Mouse (Mus musculus): ENCODE results near the gene Atp6v0e2. TPM values are rescaled to one million over a fixed set of nuclear protein-coding genes. Genes with fewer than 3 reads are reported as not detected.

Atp6v0e2 gene
- total and polyA plus RNA-seq, 3 experiments, result not detected

DNA sequence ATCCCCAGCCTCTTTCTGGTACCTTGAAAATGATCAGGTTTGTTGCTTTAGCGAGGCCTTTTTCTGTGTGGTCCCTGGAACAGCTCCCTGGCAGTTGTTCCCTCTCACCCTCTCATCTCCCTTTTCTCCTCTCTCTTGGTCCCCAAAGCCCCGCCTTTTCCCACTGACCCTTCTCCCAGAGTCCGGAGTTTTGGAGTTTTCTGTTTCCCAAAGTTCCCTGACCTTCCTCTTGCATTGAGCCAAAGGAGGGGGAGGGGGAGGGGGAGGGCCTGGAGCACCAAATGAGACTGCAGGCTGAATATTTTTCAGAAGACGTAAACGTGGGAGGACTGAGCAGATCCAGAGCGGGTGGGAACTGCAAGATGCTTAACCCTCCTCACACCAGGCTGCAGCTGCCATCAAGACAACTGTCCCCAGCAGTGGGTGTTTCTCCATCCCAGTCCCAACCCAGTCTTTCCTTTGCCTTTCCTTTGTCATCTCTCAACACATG lies 35.2 kb downstream of the Atp6v0e2 start, which contains the start of gene Rarres2:
Rarres2 (minus strand) TSS at position 218 of the 490 bp plus-strand sequence.
- no peak for TF ChIP-seq JUN (IDR thresholded peaks at IDR 0.05; ENCODE audit: insufficient read depth, low read depth, low read length)
- TF ChIP-seq UBTF (IDR thresholded peaks at IDR 0.05; ENCODE audit: low read depth, low read length), result no peak
- no peak for TF ChIP-seq SIN3A (IDR thresholded peaks at IDR 0.05; ENCODE audit: low read length)
- no peak for TF ChIP-seq MAFK (IDR thresholded peaks at IDR 0.05; ENCODE audit: insufficient replicate concordance, low read length)
- TF ChIP-seq CHD2 (IDR thresholded peaks at IDR 0.05; ENCODE audit: low read length), result no peak
- no peak for TF ChIP-seq E2F4 (IDR thresholded peaks at IDR 0.05; ENCODE audit: insufficient replicate concordance, low read depth, low read length)
- TF ChIP-seq ELF1 (IDR thresholded peaks at IDR 0.05; ENCODE audit: low read depth, low read length), result no peak
- TF ChIP-seq MYC (IDR thresholded peaks at IDR 0.05; ENCODE audit: low read depth, low read length), result no peak
- TF ChIP-seq ZC3H11A (IDR thresholded peaks at IDR 0.05; ENCODE audit: low read depth, low read length), result no peak
- TF ChIP-seq USF2 (conservative IDR thresholded peaks at IDR 0.05; ENCODE audit: low read depth, low read length), result no peak
- Histone ChIP-seq H3K9ac (ENCODE audit: insufficient read depth, low read depth) (no peak within 1 kb of the TSS), H3K36me3 (replicated peaks in 1 of 2; ENCODE audit: control insufficient read depth in 1 of 2, insufficient read depth in 1 of 2, low read length in 1 of 2) (peaks cover 0 to 13% of the 10 kb centered on the region in 2 experiments), H3K27me3 (replicated peaks) (no peaks in the 10 kb centered on the region), H3K9me3 (replicated peaks; ENCODE audit: low read length) (no peaks in the 10 kb centered on the region), H3K27ac (ENCODE audit: insufficient read depth, low read depth) (no peak within 1 kb of the TSS), H3K4me3 (replicated peaks in 1 of 3; ENCODE audit: low read depth in 2 of 3, low read length in 2 of 3, poor library complexity in 1 of 3) (no peak within 1 kb of the TSS), H3K4me2 (ENCODE audit: insufficient read depth, low read depth, poor library complexity, severe bottlenecking) (no peak within 1 kb of the TSS), H3K4me1 (ENCODE audit: control insufficient read depth in 1 of 2, insufficient read depth in 2 of 2) (peaks cover 0 to 6% of the 10 kb centered on the region in 2 experiments; a peak in 1 of 4 replicates), H3K79me2 (replicated peaks; ENCODE audit: control insufficient read depth, extremely low read depth, insufficient read depth, poor library complexity, severe bottlenecking) (no peaks in the 10 kb centered on the region)
- no peak for DNase-seq (ENCODE audit: extremely low read depth)
- dilution Hi-C loops (cut with MboI; ENCODE audit: extremely low pct_ligation_motif_present, extremely low pct_unique_long_range_greater_than_20kb, low sequenced_read_pairs) (no loop called here), in situ Hi-C loops (cut with MboI; ENCODE audit: low pct_ligation_motif_present, low pct_unique_long_range_greater_than_20kb, low sequenced_read_pairs) (no loop called here)

DNA sequence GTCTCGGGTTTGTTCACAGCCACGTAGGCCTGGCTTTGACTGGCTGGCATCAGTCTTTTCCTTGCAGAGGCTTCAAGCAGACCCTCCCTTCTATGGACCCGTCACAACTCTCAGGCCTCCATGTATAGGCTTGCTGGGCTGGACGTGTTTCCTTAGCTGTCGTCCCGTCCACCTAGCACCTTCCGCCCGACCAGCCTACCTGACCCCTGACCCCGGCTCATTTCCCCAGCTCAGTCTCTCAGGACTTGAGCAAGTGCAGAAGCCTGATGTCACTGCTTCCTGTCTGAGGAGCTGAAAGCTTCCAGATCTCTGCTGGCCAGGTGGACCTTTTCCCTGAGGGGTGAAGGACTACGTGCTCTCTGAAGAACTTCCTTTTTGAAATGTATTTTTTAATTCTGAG lies 35.9 kb downstream of the Atp6v0e2 start:
- H3K79me2 ChIP-seq (replicated peaks; ENCODE audit: control insufficient read depth, extremely low read depth, insufficient read depth, poor library complexity, severe bottlenecking), result no peaks in the 10 kb centered on the region
- no peak overlapping the region for H3K4me3 ChIP-seq (replicated peaks in 1 of 3; ENCODE audit: low read depth in 2 of 3, low read length in 2 of 3, poor library complexity in 1 of 3)
- H3K4me2 ChIP-seq (ENCODE audit: insufficient read depth, low read depth, poor library complexity, severe bottlenecking), result no peak overlapping the region
- in situ Hi-C loops (cut with MboI; ENCODE audit: low pct_ligation_motif_present, low pct_unique_long_range_greater_than_20kb, low sequenced_read_pairs), result no loop called here
- no peak overlapping the region for H3K9ac ChIP-seq (ENCODE audit: insufficient read depth, low read depth)
- H3K27ac ChIP-seq (ENCODE audit: insufficient read depth, low read depth), result no peak overlapping the region
- no peaks in the 10 kb centered on the region for H3K27me3 ChIP-seq (replicated peaks)
- no peak for DNase-seq (ENCODE audit: extremely low read depth)
- dilution Hi-C loops (cut with MboI; ENCODE audit: extremely low pct_ligation_motif_present, extremely low pct_unique_long_range_greater_than_20kb, low sequenced_read_pairs), result no loop called here
- H3K36me3 ChIP-seq (replicated peaks in 1 of 2; ENCODE audit: control insufficient read depth in 1 of 2, insufficient read depth in 1 of 2, low read length in 1 of 2), result peaks cover 0 to 9% of the 10 kb centered on the region in 2 experiments
- H3K9me3 ChIP-seq (replicated peaks; ENCODE audit: low read length), result no peaks in the 10 kb centered on the region
- peaks cover 0 to 6% of the 10 kb centered on the region in 2 experiments; a peak in 1 of 4 replicates for H3K4me1 ChIP-seq (ENCODE audit: control insufficient read depth in 1 of 2, insufficient read depth in 2 of 2)
- TF ChIP-seq MAFK (IDR thresholded peaks at IDR 0.05; ENCODE audit: insufficient replicate concordance, low read length), result no peak
- TF ChIP-seq ZC3H11A (IDR thresholded peaks at IDR 0.05; ENCODE audit: low read depth, low read length), result no peak
- no peak for TF ChIP-seq SMC3 (IDR thresholded peaks at IDR 0.05; ENCODE audit: low read depth, low read length)
- TF ChIP-seq NELFE (IDR thresholded peaks at IDR 0.05; ENCODE audit: low read depth, low read length), result no peak
- TF ChIP-seq MXI1 (IDR thresholded peaks at IDR 0.05; ENCODE audit: low read depth, low read length), result no peak
- TF ChIP-seq NRF1 (IDR thresholded peaks at IDR 0.05; ENCODE audit: low read depth, low read length), result no peak
- TF ChIP-seq UBTF (IDR thresholded peaks at IDR 0.05; ENCODE audit: low read depth, low read length), result no peak
- no peak for TF ChIP-seq MAZ (IDR thresholded peaks at IDR 0.05; ENCODE audit: low read depth, low read length)
- no peak for TF ChIP-seq USF1 (IDR thresholded peaks at IDR 0.05; ENCODE audit: low read depth, low read length)
- TF ChIP-seq RAD21 (IDR thresholded peaks at IDR 0.05; ENCODE audit: low read depth, low read length), result no peak
- TF ChIP-seq ETS1 (conservative IDR thresholded peaks at IDR 0.05; ENCODE audit: low read depth, low read length), result no peak
- no peak for TF ChIP-seq RCOR1 (conservative IDR thresholded peaks at IDR 0.05; ENCODE audit: low read depth, low read length)
- TF ChIP-seq KAT2A (IDR thresholded peaks at IDR 0.05; ENCODE audit: insufficient replicate concordance, low read length), result no peak
- no peak for TF ChIP-seq CHD2 (IDR thresholded peaks at IDR 0.05; ENCODE audit: low read length)
- no peak for TF ChIP-seq JUN (IDR thresholded peaks at IDR 0.05; ENCODE audit: insufficient read depth, low read depth, low read length)
- no peak for TF ChIP-seq GABPA (IDR thresholded peaks at IDR 0.05; ENCODE audit: insufficient replicate concordance, low read depth, low read length)
- TF ChIP-seq POLR2AphosphoS2 (IDR thresholded peaks at IDR 0.05; ENCODE audit: low read depth, low read length), result no peak
- no peak for TF ChIP-seq ZNF384 (IDR thresholded peaks at IDR 0.05; ENCODE audit: low read depth, low read length)
- no peak for TF ChIP-seq USF2 (conservative IDR thresholded peaks at IDR 0.05; ENCODE audit: low read depth, low read length)
- TF ChIP-seq JUND (conservative IDR thresholded peaks at IDR 0.05; ENCODE audit: low read depth, low read length), result no peak

All from CH12.LX (cell line).